Mouse (Mus musculus): ENCODE data around the gene Hc. TPM values are rescaled to one million over a fixed set of nuclear protein-coding genes. Genes with fewer than 3 reads are reported as not detected.

Hc gene
- total RNA-seq (2022): under 1 TPM; 0.09 to 0.44 (median 0.27) TPM

DNA sequence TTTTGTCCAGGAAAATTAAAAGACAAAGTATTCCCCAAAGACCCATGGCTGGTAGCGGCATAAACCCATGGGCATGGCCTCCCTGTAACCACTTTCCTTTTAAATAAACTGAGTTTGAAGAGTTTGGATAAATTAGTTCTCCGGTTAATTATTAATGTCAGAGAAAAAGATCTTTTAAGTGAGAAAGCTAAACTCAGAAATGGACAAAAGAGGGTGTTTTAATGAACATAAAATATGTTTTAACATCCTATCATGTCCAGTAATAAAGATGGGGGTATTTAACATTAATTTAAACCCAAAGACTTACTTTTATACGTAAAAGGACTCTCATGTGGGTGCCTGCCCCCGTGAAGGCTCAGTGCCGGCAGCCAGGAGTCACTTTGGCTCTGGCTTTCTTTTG lies at the start of gene Hc:
Gene Hc (minus strand): TSS at position 101 of the 400 bp plus-strand sequence.
- DNase-seq (ENCODE audit: low spot score in 2 of 2): no peak

DNA sequence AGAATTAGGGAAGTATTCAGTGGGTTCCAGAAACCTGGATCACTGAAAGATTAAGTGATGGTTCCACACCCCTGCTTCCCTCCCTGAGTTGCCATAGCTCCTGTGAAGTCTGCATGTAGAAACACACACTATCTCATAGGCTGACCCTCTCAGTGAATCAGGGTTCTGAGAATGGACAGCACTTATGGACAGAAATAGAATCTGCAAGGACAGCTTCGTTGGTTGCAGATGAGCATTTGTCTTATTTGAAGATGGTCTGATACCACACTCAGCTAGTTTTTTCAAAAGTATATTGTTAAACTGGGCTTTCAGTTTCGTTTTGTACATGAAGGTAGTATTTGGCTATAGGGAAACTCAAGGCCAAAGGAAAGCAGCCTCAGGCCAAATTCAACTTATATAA lies 49.3 kb upstream of the Hc start:
- no peak for DNase-seq (ENCODE audit: low spot score in 2 of 2)

DNA sequence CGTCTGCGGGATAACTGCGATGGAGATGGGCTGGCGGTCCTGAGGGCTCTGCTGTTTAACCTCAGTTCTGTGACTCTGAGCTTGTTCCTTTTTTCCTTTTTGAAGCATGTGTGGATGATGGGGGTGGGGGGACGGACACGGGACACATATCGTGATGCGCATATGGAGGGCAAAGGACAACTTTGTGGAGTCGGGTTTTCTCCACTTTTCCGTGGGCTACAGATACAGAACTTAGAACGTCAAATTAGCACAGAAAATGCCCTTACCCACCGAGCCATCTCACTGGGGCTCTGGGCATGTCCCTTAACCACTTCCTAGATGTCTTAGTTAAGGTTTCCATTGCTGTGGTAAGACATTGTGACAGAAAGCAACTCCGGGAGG lies 48.7 kb upstream of the Hc start:
- no peak for DNase-seq (ENCODE audit: low spot score in 2 of 2)

DNA sequence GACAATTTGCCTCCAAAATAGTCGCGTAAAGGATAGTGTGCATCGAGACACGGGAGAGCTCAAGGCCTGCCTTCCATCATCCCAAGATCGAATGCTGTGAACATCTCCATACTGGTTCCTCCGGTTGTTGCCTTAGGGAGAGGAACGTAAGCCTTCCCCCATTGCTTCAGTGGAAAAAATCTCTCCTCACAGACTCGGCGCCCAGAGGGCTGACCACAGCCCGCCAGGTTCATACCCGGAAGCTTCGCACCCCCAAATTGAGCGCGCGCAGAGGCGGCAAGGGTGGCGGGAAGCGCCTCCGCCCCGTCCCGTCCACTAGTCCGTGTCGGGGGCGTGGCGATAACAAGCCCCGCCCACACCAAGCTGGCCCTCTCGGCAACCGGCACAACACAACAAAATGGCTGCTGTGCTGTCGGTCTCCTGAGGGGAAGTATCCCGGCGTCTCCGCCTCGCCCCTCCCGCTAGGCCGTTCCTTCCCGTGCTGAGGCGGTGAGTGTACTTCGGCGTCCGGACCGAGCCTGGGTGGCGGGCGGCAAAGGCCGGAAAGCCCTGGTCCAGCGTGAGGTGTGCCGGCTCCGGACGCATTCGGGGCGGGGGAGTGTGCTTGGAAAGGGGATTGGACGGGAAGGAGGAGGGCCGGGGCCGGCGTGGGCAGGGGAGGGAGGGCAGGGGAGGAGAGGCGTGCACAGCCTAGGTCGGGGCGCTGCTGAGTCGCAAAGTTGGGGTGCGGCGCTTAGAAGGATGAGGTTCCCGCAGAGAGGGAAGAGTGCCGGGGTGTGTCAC lies 48.1 kb upstream of the Hc start, which contains the start of gene Cntrl:
Gene Cntrl (plus strand): TSS at position 352 of the 783 bp plus-strand sequence.
- DNase-seq (ENCODE audit: low spot score in 2 of 2): peak; percentile 91 to 92

DNA sequence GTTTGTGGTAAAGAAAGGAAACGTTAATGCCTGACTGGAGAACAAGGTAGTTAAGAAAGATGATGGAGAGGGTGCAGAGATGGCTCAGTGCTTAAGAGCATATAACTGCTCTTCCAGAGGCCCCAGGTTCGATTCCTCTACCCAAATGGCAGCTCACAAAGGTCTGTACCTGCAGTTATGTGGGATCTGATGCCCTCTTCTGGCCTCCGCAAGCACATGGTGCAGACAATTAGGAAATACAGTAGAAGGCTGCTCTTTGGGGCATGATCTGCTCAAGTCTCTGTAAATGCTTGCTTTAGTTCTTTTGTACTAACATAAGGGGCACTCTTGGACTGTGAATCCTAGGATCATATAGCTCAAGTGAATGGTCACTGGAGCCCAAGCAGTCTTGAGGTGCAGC lies 47.5 kb upstream of the Hc start:
- DNase-seq (ENCODE audit: low spot score in 2 of 2): peak in 1 of 2 experiments; percentile 36

DNA sequence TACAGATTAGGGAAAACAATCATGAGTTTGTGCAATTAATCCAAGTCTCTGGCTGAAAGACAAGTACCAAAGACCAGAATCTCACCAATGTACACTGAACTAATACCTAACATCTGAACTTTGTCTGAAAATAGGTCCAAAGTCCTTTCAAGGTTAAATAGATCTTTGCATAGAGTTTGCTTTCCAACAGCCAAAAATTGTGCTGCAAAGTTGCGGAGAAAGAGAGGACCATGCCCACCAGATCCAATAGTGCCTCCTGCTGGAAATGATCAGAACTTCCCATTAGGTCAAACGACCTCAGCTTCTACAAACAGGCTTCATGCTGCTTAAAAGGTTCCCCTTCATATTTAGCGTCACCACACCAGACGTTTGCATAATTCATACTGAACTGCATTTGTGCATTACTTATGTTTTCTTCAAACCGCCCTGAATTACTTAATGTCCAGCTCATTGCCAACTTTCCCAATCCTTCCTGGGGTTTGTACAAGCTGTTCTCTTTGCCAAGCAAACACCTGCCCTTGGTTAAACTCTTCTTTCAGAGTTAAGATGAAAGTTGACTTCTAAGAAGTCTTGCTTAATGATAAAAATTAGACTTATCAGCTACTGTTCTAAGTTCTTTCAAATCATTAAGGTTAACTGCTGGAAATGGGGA lies 46.9 kb upstream of the Hc start:
- DNase-seq (ENCODE audit: low spot score in 2 of 2): no peak

DNA sequence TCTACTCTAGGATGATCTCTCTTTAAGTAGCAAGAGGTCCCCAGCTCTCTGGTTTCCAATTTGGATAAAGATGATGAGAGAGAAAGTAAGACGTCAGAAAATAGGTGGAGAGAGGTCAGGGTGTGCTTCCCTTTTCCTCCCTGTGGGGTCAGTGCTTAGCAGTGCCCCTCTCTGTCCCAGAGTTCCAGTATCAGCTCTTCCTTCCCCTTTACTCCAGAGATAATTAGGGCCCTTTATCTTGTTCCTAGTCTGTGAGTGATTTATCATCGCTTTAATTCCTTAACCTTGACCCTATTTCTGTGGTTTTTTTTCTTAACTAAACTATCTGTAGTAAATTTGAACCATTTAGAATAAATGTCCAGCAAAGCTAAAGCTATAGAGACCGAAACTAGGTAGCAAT lies 43.6 kb upstream of the Hc start:
- DNase-seq (ENCODE audit: low spot score in 2 of 2): no peak

DNA sequence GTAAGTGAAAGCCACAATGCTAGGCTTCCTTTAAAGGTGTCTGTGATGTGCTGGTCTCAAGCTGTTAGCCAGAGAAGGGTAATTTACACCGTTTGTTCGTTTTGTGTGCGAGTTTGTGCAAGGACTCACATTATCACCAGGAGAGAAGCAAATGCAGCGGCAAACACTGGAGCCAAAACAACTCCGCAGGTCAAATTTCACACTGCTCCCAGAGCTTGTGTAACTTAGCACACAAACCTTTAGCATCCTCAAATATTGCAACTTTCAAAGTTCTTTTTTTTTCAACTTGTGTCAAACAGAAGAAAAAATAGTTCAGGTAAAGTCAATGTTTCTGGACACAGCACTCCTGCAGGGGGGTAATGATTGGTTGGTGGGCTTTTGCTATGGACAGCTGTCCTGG lies 42.3 kb upstream of the Hc start:
- no peak for DNase-seq (ENCODE audit: low spot score in 2 of 2)

DNA sequence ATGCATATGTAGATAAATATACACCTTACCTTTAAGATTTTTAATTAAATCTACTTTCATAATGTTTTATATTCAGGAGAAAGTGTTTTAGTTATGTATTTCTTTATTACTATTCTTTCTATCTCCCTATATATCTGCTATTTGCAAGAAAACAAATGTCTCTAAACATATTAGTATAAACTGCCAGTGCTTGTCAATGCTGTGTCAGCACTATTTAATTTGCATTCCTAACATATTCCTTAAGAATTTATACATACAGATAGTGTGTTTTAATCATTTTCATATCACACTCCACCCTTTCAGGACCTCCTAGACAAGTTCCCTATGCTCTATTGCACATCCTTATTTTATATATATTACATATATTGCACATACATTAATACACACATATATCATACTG lies 41.5 kb upstream of the Hc start:
- DNase-seq (ENCODE audit: low spot score in 2 of 2): no peak

DNA sequence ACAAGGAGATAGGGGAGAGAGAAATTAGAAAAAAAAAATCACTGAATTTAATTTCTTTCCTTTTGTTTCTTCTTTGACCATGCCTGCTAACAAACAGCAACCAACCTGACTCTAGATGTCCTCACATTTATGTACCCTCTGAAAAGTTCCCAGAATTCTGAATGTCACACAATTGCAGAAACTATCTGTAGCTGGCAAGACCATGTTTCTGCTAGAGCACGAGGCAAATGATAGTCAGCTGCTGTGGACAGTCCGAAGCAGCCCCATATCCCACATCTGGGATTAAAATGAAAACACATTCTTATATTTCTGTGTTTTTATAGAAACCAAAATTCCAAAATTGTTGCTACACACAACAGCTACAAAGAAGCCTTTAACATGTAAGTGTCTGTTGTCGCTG lies 40.2 kb upstream of the Hc start, which contains the start of gene AI182371:
Gene AI182371 (minus strand): TSS at position 101 of the 400 bp plus-strand sequence.
- DNase-seq (ENCODE audit: low spot score in 2 of 2): no peak

DNA sequence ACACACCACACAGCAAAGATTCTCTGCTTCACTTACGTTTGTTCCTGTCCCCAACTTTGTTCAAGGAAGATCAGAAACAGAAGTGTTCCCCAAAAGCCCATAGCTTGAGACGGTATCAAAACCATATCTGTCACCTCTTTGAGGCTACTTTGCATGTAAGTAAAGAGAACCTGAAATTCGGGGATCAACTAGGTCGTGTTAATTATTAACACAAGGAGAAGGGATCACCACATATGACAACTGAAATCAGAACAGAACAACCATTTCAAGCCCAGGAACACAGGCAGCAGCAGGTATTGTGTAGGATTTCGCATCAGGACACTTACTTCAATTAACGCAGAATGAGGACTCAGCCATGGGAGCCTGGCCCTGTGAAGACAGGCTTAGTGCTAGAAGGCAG lies 39.3 kb upstream of the Hc start:
- DNase-seq (ENCODE audit: low spot score in 2 of 2): no peak

DNA sequence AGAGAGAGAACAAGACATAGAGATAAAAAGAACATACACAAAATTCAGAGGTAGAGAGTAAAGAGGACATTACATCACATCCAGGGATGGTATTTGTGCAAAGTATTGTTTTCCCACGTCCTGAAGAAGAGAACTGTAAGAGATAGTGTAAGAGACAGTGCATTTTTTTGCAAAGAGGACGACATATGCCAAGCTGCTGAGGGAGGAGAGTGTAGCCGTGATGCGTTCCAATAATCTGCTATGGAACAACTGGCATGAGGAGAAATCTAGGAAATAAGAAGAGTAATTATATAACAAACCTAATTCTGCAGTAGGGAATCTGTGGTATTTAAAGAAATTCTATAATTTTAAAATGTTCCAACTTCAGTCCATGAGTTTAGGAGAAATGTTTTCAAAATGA lies 26.2 kb upstream of the Hc start:
- no peak for DNase-seq (ENCODE audit: low spot score in 2 of 2)

DNA sequence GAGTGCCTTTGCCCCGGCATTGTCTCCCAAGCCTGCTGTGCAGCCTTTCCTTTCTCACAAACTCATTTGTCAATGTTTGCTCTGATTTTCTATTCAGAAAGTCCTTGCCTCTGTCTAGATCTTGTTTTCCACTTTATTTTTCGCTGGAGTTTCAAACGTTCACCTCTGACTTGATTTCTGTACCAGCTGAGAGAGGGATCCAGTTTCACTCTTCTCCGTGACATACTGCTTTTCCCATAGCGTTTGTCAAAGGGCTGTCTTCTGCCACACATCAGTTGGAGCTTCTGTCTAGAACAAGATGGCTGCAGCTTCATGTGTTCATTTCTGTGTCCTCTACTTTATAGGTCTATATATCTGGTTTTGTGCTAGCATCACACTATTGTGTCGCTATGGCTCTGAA lies 17.9 kb upstream of the Hc start:
- no peak for DNase-seq (ENCODE audit: low spot score in 2 of 2)

DNA sequence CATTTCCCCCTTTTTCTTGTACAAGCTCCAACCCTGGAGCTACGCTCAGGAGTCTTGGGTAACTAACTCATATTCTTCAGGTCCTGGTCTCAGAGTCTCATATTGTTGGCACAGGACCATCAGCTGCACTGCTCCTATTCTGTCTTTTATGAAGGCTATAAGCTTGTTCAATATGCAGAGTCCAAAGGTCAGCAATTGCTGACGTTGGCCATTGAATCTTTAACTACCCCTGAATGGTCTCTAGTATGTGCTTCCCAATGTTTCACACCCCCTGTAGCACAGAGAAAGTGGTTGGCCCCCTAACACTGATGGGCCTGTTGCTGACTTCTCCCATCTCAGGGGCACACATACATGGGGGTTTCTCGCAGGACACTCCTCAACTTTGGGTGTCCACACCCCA lies 13.1 kb upstream of the Hc start:
- no peak for DNase-seq (ENCODE audit: low spot score in 2 of 2)

DNA sequence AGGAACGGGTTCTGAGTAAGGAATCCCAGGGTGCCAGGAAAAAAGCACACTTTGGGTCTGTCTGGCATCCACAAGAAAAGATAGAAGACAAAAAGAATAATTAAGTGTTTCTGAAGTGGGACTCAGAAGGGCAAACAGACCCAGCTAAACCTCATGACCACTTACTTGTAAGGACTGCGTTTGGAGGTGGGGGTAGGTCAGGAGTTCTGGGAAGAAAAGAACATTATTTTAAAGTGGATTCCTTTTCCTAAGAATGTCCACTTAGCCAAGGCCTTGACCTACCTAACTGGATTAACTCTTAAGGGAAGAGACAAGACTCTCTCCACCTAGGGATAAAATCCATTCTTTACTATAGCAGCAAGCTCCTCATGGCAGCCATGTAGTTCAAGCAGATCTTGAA lies 11.3 kb upstream of the Hc start:
- DNase-seq (ENCODE audit: low spot score in 2 of 2): no peak

DNA sequence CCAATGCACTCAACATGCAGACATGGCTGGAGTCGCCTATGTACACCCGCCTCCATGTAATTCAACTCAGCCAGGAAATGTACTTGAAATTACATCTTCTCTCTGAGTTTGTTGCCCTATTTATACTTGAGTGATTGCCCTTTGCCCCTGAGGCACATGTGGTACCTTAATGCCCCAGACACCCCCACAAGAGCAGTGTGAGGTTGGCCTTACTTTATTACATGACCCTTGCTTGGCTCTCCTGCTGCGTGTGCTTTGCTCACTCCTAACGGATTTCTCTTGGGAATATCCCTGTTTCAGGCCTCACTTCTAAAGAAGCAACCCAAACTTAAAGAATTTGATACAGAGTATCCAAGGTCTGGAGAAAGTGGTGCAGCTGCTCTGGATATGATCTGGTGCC lies 9.0 kb upstream of the Hc start:
- no peak for DNase-seq (ENCODE audit: low spot score in 2 of 2)

DNA sequence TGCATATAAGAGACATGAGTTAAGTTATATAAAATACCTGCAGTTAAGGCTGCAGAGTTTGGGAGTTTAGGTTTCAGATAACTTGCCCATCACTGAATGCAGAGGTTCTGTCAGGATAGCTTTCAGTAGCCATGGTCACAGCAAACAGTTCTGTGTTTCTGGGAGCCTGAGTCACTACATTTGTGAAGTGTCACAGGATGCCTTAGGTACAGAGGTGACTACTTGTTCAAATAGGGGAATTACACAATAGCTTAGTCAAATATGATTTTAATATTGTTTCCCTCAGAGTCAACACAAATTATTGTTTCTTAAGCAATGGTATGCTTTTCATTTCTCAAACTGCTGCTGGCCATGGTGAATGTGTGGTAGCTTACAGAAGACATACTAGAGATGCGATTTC lies 7.9 kb upstream of the Hc start:
- no peak for DNase-seq (ENCODE audit: low spot score in 2 of 2)

DNA sequence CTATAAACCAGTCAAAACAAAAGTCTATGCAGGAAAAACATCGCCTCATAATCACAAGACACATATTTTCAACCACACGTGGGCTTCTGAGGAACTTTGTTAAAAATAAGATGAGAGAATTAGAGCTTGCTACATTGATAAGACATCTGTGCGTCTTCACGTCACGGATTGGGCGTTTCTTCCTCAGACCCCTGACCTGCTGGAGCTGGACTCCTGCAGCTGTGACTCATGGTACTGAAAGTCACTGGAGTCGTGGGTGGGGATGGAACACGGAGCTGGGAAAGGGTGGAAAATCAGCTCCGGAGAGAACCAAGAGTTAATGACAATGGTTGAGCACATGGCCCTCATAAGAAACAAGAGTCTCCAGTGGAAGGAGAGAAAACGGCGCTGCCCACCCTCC lies 5.9 kb upstream of the Hc start:
- no peak for DNase-seq (ENCODE audit: low spot score in 2 of 2)

DNA sequence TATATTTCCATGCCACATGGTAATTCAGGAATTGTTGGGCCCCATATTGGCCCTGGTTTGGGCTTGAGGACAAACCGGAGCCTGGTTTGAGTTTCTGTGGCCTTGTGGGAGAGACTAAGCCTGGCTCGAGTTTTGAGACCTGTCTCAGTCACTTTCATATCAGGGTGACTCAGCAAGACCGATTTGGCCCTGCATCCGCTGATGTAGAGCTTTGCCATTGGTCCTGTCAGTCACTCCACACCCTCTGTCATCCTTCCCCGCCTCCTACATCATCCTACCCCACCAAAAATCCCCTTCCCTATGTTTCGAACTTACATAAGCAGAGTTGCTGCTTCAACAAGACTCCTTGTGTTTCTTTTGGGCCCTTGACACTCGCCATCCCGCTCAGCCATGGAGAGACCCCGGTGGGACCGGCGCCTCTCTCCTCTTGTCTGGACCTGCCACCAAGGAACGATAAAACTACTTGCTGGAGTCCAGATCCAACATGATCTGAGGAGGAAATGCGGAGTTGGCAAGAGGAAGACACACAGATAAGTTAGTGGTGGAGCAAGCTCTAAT lies 5.4 kb upstream of the Hc start:
- no peak for DNase-seq (ENCODE audit: low spot score in 2 of 2)

DNA sequence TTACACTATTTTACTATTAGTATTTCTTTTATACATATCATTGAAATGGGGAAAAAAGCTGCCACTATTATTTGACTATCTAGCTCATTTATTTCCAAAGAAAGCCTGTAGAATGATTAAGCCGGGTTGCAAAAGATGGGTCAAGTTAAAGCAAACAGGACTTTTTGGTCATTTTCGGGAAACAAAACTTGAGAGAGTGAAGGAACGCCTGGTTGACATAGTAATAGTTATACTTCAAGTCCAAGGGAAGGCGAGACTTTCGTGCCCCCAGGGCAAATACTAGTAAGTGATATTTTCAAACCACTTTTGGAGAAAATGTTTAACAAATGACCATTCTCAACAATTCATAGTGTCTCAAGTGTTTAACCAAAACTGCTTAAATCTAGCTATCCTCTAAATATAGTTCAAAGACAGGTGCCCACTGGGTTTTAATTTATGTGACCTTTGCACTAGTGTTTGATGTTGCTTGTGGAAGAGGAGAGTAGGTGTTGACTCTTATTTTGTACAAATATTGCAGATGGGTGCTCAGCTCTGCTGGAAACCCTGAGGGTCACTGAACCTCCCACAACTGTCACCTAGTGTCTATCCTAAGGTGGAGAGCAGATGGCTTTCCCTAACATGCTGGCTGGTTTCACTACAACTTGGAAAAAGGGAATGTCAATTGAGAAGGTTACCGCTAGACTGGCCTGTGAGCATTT lies 2.2 kb upstream of the Hc start:
- no peak for DNase-seq (ENCODE audit: low spot score in 2 of 2)

DNA sequence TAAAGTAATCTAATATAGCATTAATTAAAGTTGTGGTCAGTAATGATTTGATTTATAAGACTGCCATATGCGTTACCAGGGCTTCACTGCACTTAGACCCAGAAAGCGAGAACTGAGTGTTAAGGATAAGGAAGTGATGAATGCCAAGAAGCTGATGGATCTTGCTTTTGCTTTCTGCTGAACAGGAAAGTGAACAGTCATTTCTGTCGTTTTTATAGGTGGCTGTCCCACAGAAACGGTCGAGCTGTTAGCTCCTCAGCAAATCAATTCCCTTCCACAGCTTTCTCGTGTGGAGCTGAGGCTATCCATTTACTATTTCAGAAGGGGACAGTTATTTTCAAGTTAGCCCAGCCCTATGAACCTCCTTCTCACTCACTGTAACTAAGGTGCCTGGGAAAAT lies 341 bp downstream of the Hc start:
- DNase-seq (ENCODE audit: low spot score in 2 of 2): no peak

DNA sequence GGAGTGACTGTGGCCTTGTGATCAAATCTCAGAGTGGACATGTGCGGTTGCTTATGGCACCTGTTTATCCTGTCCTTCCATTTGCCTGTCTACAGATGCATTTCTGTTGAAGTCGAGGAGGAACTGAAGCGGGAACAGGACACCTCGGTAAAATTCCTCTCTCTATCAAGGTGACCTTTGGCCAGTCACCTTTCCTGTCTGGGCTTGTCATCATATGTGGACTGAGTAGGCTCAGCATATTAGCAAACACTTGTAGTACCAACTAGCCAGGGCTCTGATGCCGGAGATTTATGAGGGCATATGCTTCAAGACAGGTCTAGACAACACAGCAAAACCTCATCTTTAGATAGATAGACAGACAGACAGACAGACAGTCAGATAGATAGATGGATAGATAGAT lies 982 bp downstream of the Hc start:
- DNase-seq (ENCODE audit: low spot score in 2 of 2): no peak

Measured in left cerebral cortex, adult 8-10 months (tissue).